Mouse (Mus musculus): ENCODE measurements around the gene Kdm1b.

DNA sequence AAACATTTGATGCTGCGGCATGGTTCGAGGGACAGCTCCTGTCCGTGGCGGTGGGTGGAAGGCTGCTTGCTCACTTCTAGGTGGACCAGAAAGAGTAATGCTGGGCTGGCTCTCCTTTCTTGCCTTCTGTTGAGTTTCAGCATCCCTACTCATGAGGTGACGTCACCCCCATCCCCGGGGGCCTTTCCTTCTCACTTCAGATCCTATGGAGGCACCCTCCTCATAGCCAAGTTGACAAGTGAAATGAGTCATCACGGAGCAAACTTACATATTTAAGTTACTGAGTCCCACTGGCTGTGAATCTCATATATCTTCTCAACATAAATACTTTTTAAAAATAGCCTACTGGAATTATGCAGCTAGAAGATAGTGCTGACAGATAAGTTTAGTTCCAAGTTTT is 91.5 kb downstream of the Kdm1b start:
- TF ChIP-seq CTCF (IDR thresholded peaks at IDR 0.05; ENCODE audit: borderline replicate concordance, extremely low read depth, insufficient read depth, insufficient read length) = no peak
- no peak for TF ChIP-seq POLR2A (IDR thresholded peaks at IDR 0.05; ENCODE audit: borderline replicate concordance, extremely low read depth, insufficient read depth, insufficient read length, poor library complexity, severe bottlenecking)
